Mouse (Mus musculus) lung, embryonic 14.5 days (tissue): ENCODE data around the gene Gm4924. TPM values are rescaled to one million over a fixed set of nuclear protein-coding genes. Genes with fewer than 3 reads are reported as not detected.

Experiments used
- ATAC-seq: fragments of 200-750 bp; cut with Nextera tagmentation; 2 replicates; pipeline ENCODE4 v1.8.0; 2017; ENCODE audit warnings: mild to moderate bottlenecking, moderate TSS enrichment, moderate library complexity; ENCODE audit not compliant: insufficient read depth
- DNase-seq: peaks from one replicate; pipeline ENCODE4 v3.0.0-alpha.2; 2015
- H3K27ac ChIP-seq: fragments of 300-500 bp; sonication (generic); 2 replicates; pipeline ENCODE4 v1.5.1; 2014; ENCODE audit warnings: low read depth, mild to moderate bottlenecking, moderate library complexity
- H3K27me3 ChIP-seq: fragments of 300-500 bp; sonication (generic); 2 replicates; pipeline ENCODE4 v1.6.1; 2014; ENCODE audit warnings: low read length, control low read depth; ENCODE audit not compliant: insufficient read depth
- H3K36me3 ChIP-seq: fragments of 300-500 bp; sonication (generic); 2 replicates; pipeline ENCODE4 v1.6.1; 2014; ENCODE audit warnings: control low read depth; ENCODE audit not compliant: insufficient read depth
- H3K4me1 ChIP-seq: fragments of 300-500 bp; sonication (generic); 2 replicates; pipeline ENCODE4 v1.6.1; 2014; ENCODE audit warnings: antibody characterized with exemption, control low read depth; ENCODE audit not compliant: insufficient read depth
- H3K4me2 ChIP-seq: fragments of 300-500 bp; sonication (generic); 2 replicates; pipeline ENCODE4 v1.6.1; 2014; ENCODE audit warnings: mild to moderate bottlenecking
- H3K4me3 ChIP-seq: fragments of 300-500 bp; sonication (generic); 2 replicates; pipeline ENCODE4 v1.5.1; 2014; ENCODE audit warnings: low read depth, low read length
- H3K9ac ChIP-seq: fragments of 300-500 bp; sonication (generic); 2 replicates; pipeline ENCODE4 v1.6.1; 2014
- H3K9me3 ChIP-seq: fragments of 300-500 bp; sonication (generic); 2 replicates; pipeline ENCODE4 v1.6.1; 2016; ENCODE audit warnings: low read depth, low read length, control low read depth
- CTCF ChIP-seq: IDR thresholded peaks from 2 replicates; pipeline ENCODE4 v1.5.1; 2016; ENCODE audit warnings: antibody characterized with exemption, low read depth
- WGBS: fragments of 180-500 bp; shearing (Covaris S2); extraction: QIAGEN DNeasy Blood & Tissue Kit; methylation state at CpG from one replicate; pipeline ENCODE4 v1.1.7; 2014; 5-methylcytosine and 5-hydroxymethylcytosine counted together
- polyA plus RNA-seq: library from polyadenylated mRNA; unstranded; fragments of >200 nt; fragmentation: Nextera tagmentation; extraction: Ambion mirVana; gene quantifications from 2 replicates; pipeline ENCODE4 v1.2.1, GENCODE M21; 2014

Gene Gm4924
- polyA plus RNA-seq, 1 experiment from 2014 or later = 9.6 TPM

GRCm38 (mm10) chr10:82409511-82409910 is 55.5 kb downstream of the Gm4924 start:
- Histone ChIP-seq H3K9me3 (peaks cover 15% of the 10 kb centered on the region; the same call in 1 of the 2 replicates), H3K4me1 (no peaks in the 10 kb centered on the region), H3K4me3 (no peak overlapping the region), H3K4me2 (no peak overlapping the region), H3K27ac (no peak overlapping the region), H3K36me3 (no peaks in the 10 kb centered on the region), H3K27me3 (no peaks in the 10 kb centered on the region), H3K9ac (no peak overlapping the region)
- no peak for ATAC-seq
- WGBS = 82% methylated on average over 1 of the region's 1 CpGs
- no peak for TF ChIP-seq CTCF
- no peak for DNase-seq

- Histone ChIP-seq H3K27me3 (no peaks in the 10 kb centered on the region), H3K4me3 (no peak overlapping the region), H3K27ac (no peak overlapping the region), H3K4me1 (no peaks in the 10 kb centered on the region), H3K9me3 (no peaks in the 10 kb centered on the region), H3K4me2 (no peak overlapping the region), H3K9ac (no peak overlapping the region), H3K36me3 (no peaks in the 10 kb centered on the region)
- DNase-seq = no peak
- no peak for TF ChIP-seq CTCF
- ATAC-seq = no peak
These were observed 69.6 kb downstream of the Gm4924 start for GRCm38 (mm10) chr10:82423631-82424030.

Other genes starting within 250 kb of the Gm4924 start
- gene AU041133, start 226.2 kb upstream of the Gm4924 start, polyA plus RNA-seq = 5.8 and 7.5 TPM in 2 replicates
- 15.3 and 15.6 TPM in 2 replicates for gene Zfp938, start 113.0 kb upstream of the Gm4924 start, polyA plus RNA-seq
- gene 4932415D10Rik, start 37.7 kb upstream of the Gm4924 start, polyA plus RNA-seq = not detected in 2 replicates
- not detected in 2 replicates for gene Gm1553, start 138.4 kb downstream of the Gm4924 start, polyA plus RNA-seq